Mouse (Mus musculus) heart, postnatal 25 days (tissue): Measurements from ENCODE around the gene Vash1. TPM values are rescaled to one million over a fixed set of nuclear protein-coding genes. Genes with fewer than 3 reads are reported as not detected.
A peak's percentile ranks its signal among the peaks of the same experiment; 100 is the strongest.

Experiments used
- DNase-seq: peaks from one replicate; pipeline ENCODE4 v3.0.0; 2022; ENCODE audit warnings: low spot score
- intact Hi-C: fragments of 180-260 bp; cut with DNase I; formaldehyde crosslinking; loops from one replicate; pipeline ENCODE4 v1.15.1; 2025
- total RNA-seq, 2 experiments: library from RNA; stranded (reverse); gene quantifications; 2 replicates each; pipeline ENCODE4 v1.2.3; 2021

The Vash1 gene
- total RNA-seq, 2 experiments from 2014 or later = 19.4 to 21.0 TPM

- intact Hi-C loops = no loop called here
- DNase-seq = no peak
These were observed 24.2 kb downstream of the Vash1 start for GRCm38 (mm10) chr12:86702690-86703089.

GRCm38 (mm10) chr12:86705843-86706242 is 27.3 kb downstream of the Vash1 start:
- no peak for DNase-seq
- intact Hi-C loops = no loop called here

DNA sequence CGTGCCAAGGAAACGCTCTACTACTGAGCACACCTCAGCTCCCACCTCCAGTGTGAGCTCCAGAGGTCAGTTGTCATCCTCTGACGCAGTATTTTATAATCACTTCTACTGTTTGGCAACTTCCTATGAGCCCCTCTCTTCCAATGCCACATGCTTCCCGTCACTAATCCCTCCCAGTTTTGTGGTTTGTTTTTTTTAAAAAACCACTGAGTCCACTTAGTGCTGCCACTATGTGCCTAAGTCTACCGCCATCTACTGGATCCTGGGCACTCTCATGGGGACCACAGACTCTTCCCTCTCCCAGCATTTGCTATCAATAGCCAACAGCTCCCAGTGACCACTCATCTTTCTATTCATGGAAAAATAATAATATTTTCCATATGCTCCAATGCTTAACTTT is 35.5 kb downstream of the Vash1 start:
- intact Hi-C loops = loop anchor here (2.0 kb wide), 1 partner anchor 53 kb away; no protein-coding TSS in a partner anchor
- no peak for DNase-seq

DNA sequence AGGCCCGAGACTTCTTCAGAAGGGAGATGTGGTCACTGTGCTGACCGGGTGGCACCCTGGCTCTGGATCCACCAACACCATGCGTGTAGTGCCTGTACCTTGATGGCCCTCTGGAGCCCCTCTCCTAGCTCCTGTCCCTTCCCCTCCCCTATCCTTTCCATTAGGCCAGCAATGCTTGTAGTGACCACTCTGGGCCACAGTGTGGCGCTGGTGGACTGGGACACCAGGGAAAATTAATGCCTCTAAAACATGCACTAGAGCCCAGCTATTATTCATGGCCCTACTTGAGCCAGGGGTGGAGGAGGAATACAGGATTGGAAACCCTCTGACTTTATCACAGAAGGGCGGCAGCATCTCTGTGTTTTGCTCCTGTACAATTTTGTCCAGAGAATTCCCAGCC is 36.9 kb downstream of the Vash1 start:
- intact Hi-C loops = loop anchor here (2.0 to 5.0 kb wide), 2 partner anchors 51 to 337 kb away; no protein-coding TSS in a partner anchor
- peak; percentile 38 for DNase-seq

- no peak for DNase-seq
- intact Hi-C loops = loop anchor here (5.0 kb wide), 1 partner anchor 335 kb away; no protein-coding TSS in a partner anchor
These were observed 38.5 kb downstream of the Vash1 start for GRCm38 (mm10) chr12:86716962-86717361.

DNA sequence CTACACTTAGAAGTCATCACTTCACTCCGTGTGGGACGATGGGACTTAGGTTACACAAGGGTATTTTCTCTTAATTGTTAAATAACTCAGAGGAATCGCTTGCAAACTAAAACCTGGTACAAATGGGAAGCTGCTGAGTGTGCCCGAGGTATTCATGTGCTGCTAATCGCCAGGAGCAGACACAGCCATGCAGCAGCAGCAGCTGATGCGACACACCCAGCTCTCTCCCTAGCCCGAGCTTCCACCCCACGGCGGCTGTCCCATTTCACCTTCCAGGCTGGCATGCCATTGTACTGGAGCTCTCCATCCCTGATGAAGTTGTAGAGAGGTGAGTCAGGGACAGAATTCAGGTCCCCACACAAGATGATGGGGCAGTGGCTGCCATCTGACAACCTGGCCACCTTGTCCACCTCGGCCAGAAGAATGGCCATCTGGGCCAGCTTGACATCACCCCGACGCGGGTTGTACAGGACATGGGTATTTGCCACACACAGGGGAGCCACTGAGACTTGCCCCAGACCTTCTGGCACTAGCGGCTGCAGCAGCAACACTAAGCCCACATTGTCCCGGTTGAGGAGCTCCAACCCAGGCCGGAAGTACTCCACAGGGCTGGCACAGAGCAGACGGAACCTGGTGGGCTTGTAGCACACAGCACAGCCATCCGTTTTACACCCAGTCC is 41.6 kb downstream of the Vash1 start:
- no peak for DNase-seq
- intact Hi-C loops = loop anchor here (5.0 kb wide), 2 partner anchors 232 to 332 kb away; no protein-coding TSS in a partner anchor

GRCm38 (mm10) chr12:86721453-86721852 is 43.0 kb downstream of the Vash1 start:
- intact Hi-C loops = loop anchor here (5.0 kb wide), 1 partner anchor 231 kb away; no protein-coding TSS in a partner anchor
- DNase-seq = no peak

DNA sequence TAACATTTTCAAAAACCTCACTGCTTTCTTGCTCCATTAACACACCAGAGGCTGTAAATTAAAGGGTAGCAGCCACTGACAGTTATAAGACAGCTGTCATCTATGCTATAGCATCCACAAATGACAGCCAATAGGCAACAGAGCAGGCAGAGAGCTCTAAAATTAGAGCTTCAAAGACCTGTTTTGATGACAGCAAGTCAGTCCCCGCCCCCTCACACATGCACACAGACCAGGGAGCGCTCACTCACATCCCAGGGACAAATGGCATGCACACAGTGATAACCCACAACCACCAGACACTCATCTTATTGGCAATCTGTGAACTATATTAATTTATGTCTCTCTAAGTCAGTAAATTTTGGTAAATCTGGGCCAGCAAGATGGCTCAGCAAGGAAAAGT is 45.8 kb downstream of the Vash1 start:
- DNase-seq = no peak
- intact Hi-C loops = loop anchor here (5.0 kb wide), 1 partner anchor 228 kb away; no protein-coding TSS in a partner anchor

GRCm38 (mm10) chr12:86725706-86726105 is 47.2 kb downstream of the Vash1 start:
- no peak for DNase-seq
- intact Hi-C loops = no loop called here

DNA sequence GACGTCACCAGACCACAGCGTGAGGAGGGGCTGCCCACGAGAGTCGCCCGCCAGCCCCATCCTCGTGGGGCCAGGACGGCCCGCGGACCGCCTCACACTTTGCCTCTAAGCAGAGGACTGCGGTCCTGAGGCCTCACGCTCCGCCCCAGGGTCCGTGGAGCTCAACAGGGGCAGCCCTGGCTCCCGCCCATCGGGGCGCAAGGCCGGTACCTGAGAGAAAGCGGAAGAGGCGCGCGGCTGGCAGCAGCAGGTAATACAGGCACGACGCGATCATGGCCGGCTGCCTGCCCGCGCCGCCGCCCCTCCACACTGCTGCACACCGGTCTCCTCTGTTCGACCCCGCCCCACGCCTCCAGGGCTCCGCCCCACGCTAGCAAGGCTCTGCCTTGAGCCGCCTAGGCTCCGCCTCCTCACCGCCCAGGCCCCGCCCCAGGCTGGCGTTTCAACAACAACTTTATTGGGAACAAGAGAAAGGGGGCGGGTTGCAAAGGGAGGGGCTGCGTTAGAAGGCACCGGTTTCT is 47.7 kb downstream of the Vash1 start, which contains the start of gene Angel1:
Gene Angel1, minus strand, starts transcription at position 341 of the 521 bp plus-strand sequence.
- DNase-seq = peak; percentile 90
- intact Hi-C loops = no loop called here

DNA sequence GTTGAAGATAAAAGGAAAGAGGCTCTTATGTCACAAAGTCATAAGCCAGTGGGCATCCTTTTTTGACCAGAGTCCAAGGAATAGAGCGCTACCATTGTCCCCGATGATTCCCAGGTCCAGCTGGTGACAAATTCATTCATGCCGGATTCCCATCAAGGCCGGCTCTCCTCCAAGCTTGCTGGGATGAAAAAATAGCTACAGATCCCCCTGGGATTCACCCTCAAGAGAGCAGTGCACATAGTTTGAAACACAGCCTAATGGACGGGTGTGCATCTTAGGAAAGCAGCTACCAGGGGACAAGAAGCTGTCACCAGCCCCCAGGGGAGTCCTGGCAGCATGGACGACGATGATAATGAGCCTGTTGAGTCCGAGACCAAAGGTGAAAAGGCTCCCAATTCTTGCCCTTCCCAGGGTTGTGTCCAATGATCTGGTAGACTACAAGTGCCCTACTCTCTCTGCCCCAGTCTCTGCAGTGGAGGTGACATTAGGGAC is 55.9 kb downstream of the Vash1 start, which contains the start of gene Lrrc74a:
Gene Lrrc74a, plus strand, starts transcription at position 51 of the 492 bp plus-strand sequence.
- no peak for DNase-seq
- intact Hi-C loops = no loop called here

Other genes with a start within 250 kb of the Vash1 start
- gene Angel1, start 47.8 kb downstream of the Vash1 start, total RNA-seq = 1 to 10 TPM; 3.4 to 3.5 TPM
- not detected for gene Lrrc74a, start 55.7 kb downstream of the Vash1 start, total RNA-seq
- 10 to 100 TPM; 33.3 to 36.9 TPM for gene Irf2bpl, start 206.1 kb downstream of the Vash1 start, total RNA-seq